Mouse (Mus musculus): ENCODE data around the gene Mcoln2.
"Not testable (repeated sequence)": the region's sequence is repeated elsewhere in the genome, so short reads cannot be mapped to it uniquely, and the experiment has no call there.

Gene Mcoln2

DNA sequence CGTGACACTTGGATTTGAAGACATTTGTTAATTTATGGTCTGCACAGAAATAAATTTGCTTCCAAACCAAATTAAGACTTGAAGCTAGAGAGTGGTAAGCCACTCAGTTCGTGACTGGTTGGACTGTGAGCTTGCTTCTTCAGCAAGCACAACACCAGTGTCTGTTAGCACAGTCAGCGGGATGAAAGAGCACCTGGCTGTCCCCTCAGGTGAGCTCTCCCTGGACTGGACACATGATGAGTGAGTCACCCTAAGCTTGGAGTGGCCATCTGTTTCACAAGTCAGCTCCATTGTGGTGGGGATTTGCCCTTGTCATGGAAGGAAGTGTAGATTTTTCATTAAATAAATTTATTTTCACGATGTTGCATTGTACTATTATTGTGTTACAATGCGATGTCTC, 45.5 kb downstream of the Mcoln2 start:
- no peak for DNase-seq

DNA sequence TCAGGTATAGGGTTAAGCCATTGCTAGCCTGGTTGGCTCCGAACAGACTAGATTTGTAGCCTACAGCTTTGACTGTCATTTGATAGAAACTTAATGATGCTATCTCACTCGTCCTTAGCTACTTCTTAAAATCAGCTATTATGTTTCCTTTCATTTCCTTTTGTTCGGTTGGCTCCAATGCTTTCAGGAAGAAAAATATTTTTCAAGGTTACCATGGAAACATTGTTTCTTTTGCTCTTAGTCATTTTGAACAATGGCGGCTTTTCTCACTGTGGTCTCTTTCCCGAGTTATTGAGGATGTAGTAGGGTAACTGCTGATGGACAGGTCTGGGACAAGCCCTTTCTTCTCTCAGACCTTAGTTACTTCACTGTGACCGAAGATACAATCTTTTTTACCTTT, 46.7 kb downstream of the Mcoln2 start:
- DNase-seq, result no peak

DNA sequence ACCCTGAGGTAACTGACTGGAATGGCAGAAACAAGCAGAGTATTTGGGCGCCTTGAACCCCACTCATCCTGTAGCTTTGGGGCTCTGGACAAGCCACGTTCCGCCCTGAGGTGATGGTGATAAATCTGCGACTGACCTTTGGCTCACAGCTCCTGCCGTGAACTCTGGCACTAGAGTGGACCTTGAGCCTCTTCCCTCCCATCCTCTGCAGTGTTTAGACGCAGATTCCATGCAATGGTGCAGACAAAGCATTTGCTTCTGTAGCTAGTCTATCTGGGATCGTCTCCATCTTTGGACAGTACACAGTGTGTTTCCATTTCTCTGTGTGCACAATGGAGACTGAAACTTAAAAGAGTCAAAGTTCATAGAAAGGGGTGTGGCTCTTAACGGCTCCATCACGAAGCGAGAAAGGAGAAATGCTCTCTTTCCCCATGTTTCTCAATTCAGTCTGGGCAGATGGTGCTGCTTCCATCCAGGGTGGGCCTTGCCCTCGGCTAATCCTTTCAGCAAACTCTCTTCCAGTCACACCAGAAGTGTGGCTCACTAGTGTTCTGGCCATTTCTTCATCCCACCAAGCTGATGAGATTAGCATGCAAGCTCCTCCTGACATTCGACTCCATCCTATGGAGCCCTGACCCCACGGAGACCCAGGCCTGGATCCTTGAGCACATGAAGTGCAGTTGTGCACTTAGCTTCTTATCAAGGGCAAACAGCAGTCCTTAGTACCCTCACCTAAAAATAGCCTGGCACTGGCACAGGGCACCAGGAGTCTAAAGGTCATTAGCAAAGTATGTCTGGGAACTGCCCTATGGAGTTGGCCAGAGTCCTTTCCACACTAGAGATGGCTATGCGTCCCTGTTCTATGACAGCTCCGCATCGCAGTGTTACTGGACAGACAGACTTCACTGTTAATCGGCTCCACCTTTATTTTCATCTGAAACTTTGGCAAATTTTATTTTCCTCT, 47.4 kb downstream of the Mcoln2 start:
- DNase-seq, result no peak

DNA sequence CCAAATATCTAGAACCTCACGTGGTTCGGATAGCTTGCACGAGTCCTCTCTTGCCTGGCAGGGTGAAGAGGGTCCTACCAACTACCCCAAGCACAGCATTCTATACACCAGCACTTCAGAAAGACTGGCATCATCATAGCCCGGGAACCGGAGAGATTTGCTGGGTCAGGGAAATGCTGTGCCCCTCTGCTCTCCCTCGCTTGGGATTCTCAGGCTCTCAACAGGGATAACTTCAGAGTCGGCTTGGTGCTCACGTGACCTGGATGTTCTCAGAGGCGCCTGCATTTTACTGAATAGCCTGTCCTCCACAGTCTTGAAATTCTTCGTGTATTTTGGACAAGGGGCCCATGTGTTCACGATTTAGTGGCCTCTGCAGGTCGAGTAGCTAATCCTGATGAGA, 48.2 kb downstream of the Mcoln2 start:
- DNase-seq, result no peak

DNA sequence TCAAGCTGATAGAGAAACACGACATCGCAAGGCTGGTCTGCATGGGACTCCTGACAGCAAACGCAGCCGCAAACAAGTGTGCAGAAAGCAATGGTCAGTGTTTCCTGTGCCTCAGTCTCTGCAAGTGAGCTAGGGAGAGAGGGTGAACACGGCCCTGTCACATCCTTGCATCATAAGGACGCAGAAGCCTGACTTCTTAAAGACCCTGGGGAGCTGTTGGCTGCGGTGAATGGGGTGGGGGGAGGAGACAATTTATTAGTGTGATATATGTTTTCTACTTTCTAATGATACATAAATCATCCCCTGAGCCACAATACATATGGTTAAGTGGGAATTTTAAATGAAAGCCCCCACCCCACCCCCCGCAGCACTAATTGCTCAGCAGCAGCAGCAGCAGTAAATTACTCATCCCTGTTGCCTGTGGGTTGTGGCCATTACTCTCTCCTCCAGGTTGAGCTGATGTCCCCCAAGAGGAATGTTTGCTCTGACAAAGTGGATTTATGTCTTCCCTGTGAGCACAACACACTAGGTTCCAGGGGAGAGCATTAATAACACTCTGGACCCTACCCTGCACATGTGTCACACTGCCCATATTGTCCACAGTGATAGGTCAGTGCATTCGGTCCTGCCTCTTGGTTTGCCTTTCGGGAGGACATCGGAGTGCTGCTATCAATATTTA, 49.3 kb downstream of the Mcoln2 start:
- DNase-seq, result no peak

DNA sequence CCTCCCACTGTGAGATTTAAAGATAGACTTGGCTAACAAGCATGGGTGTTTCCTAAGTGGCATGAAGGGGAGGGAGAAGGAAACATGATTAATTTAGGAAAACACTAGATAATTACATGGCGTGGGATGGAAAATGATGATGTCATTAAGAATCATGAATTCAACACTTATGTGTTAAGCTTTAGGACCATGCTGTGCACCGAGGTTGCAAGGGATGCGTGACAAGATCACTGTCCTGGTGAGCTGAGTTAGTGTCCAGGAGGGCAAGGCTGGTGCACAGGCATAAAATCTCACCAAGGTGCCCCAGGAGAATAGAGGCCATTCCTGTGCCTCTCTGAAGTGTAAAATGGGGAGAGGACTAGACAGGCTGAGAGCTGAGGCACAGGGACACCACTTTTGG, 49.9 kb downstream of the Mcoln2 start:
- DNase-seq, result no peak

DNA sequence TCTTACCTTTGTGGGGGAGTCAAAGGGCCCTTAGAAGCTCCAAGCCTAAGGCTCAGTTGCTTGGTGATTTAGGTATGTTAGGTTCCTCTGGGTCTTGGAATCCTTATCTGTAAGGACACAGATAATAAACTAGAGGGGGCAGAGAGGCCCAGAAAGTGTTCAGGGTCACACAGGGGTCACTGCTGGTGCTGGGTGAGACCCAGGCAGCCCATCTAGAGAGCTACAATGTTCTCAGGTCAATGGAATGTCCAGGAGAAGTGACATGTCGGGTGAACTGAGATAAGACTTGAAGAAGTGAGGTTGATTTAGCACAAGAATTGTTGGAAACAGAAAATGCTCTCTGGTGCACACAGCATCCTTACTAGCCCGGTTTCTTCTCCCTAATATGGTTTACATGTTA, 54.7 kb downstream of the Mcoln2 start:
- DNase-seq, result no peak

DNA sequence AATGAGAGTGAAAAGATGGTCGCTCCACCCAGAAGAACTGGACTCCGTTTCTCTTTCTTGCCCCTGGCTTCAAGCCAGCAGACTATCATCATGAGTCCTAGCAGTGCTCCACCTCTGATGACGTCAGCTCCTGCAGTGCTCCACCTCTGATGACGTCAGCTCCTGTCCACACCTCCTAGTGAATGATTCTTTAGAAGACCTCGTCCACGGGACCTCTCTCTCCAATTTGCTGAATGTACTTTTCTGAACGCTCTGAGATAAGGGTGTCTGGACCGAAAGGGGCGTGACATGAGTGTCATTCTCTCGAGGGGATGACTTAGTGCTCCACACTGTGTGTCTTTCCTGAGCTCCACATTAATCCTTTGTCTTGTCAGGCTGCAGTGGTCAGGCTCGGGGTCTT, 55.7 kb downstream of the Mcoln2 start:
- DNase-seq, result no peak

DNA sequence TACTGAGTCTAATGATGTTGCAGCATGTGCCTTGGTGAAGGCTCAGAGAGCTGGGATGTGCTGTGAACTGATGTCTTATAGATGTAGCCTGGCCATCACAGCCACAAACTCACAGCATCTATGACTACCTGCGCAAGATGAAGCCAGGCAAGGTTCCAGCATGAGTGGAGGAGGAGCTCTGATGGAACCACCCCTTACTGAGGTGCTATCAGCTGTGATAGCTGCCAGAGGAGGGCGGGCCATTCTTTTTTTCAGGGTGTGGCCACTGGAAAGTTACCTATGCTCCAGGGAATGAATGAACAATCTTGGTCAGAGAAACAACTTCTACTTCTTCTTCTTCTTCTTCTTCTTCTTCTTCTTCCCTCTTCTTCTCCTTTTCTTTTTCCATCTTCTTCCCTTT, 57.0 kb downstream of the Mcoln2 start:
- no peak for DNase-seq

DNA sequence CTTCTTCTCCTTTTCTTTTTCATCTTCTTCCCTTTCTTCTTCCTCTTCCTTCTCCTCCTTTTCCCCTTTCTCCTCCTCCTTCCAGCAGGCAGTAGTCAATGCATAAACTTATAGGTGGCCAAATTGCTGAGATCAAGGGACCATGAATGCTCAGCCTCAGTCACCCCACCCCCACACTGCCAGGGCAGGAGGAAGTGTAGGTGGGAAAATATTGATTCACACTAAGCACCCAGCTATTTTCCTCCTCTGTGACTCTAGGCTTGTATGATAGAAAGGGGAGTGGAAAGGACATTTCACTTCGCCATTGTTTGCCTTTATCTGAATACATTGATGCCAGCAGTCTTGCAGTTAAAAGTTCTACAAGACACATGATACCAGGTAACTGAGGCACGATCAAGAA, 57.8 kb downstream of the Mcoln2 start:
- DNase-seq, result no peak

DNA sequence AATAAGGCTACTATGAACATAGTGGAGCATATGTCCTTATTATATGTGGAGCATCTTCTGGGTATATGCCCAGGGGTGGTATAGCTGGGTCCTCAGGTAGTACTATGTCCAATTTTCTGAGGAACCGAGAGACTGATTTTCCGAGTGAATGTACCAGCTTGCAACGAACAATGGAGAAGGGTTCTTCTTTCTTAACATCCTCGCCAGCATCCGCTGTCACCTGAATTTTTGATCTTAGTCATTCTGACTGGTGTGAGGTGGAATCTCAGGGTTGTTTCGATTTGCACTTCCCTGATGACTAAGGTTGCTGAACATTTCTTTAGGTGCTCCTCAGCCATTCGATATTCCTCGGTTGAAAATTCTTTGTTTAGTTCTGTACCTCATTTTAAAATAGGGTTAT, 60.1 kb downstream of the Mcoln2 start:
- DNase-seq, result not testable (repeated sequence)

DNA sequence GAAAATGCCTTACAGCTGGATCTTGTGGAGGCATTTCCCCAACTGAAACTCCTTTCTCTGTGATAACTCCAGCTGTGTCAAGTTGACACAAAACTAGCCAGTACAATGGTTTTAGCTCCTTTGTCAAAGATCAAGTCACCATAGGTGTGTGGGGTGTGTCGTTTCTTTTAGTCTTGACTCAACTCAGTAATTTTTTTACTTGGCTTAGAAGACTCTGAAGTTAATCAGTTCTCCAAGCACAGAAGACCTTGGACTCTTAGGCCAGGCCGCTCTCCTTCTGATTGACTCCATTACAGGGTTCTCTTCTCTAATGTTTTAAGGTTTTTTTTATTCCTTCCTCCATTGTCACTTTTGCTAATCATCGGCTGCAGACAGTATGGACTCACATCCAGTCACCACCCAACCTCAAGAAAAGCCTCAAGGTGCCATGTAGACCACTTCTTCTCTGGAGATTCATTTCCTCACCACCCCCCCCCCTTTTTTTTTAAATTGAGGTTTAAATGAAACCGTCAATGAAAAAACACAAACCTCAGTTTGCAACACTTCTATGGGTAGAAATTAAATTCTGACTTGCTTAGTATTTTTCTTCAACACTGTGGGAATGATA, 61.6 kb downstream of the Mcoln2 start:
- no peak for DNase-seq

DNA sequence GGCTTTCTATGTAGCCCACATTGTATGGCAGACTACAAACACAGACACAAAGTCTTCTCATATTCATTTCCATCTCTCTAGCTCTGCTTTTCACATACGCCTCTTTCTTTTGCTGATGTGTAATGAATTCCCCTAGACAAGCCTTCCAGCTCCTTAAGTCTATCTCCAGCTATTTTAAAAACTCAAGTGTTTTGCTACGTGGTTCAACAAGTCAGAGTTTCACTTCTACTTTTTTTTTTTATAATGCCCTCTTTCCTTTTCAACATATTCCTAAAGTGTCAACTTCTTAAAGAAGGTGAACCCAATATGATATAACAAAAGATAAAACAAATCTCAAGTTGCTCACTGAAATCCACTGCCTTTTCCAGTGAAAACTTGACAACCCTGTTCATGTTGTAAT, 62.3 kb downstream of the Mcoln2 start:
- no peak for DNase-seq

DNA sequence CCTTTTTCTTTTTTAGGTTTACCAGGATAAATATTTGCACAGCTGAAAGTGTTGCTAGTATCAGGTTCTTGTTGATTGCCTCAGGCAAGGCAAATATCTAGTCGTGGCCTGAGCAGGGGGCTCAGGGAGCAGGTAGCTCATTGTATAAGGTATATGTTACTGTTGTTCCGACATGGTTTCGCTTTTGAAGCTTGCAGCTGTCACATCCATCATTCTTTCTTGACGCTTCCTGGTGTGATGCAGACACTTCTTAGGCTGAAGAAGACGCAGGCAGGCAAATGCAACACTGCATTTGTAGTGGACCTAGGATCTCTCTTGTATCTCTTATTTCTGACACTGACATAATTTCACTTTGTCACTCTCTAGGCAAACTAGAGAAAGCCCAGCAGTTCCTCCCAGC, 63.7 kb downstream of the Mcoln2 start:
- DNase-seq, result no peak

DNA sequence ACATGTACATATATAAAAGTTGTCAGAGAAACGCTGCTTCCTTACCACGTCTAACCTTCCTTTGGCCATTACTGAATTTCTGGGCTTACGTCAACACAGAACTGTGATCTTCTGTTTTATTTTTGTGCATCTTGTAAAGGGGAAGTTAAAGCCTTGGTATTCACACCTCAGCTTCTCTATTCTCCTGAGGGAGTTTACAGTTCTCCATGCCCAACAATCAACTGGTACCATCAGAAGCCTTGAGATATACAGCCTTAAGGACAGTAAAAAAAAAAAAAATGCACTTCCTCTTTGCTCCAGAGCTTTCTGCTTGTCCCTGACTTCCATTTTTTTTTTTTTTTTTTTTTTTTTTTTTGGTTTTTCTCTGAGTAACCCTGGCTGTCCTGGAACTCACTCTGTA, 66.9 kb downstream of the Mcoln2 start:
- no peak for DNase-seq

DNA sequence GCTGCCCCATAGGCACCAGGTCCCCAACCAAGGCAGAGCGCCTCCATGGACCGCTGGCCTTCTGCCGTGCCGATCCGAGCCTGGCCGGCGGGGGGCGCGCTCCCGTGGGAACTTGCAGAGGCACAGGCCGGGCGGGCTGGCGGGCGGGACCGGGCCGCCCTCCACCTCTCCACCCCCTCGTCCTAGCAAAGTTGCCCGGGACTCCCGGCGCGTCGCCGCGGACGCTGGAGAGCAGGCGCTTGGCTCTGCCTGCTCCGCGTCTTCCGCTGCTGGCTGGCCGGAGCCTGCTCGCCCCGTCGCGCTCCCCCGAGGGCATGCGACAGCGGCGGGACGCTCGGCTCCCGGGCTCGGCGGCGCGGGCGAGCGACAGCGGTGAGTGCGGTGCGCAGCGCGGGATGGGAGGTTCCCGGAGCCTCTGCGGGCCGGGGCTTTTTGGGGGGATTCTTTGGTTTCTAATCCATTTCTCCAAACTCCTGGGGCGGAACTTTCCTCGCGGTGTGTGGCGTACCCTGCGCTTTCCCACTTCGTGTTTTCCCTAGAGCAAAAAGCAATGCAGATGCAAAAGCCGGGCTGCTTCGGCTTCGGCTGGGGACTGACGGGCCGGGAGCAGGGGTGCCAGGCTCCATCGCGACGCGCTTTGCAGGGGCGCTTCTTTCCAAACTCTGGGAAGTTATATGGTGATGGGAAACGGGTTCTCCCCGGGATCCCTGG, 71.3 kb downstream of the Mcoln2 start, which contains the start of gene Lpar3:
TSS of gene Lpar3 (plus strand) at position 188 of the 711 bp plus-strand sequence.
- peak; percentile 60 for DNase-seq

DNA sequence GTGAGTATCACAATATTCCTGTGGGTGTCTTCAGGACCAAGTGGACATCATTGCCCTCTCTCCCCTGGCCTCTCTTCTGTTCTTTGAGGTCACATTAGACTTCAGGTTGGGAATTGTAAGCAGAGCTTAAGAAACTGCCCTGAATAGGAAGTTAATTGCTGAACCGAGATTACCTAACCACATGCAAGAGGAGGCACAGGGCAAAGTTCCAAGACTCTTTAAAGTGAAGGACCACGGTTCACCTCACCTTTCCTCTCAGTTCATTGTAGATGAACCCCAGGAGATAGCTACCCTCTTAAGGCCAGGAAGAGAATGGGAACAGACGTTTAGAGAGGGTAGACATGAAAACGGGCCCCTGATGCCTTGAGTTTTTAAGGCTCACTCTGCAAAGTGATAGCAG, 74.6 kb downstream of the Mcoln2 start:
- DNase-seq, result no peak

DNA sequence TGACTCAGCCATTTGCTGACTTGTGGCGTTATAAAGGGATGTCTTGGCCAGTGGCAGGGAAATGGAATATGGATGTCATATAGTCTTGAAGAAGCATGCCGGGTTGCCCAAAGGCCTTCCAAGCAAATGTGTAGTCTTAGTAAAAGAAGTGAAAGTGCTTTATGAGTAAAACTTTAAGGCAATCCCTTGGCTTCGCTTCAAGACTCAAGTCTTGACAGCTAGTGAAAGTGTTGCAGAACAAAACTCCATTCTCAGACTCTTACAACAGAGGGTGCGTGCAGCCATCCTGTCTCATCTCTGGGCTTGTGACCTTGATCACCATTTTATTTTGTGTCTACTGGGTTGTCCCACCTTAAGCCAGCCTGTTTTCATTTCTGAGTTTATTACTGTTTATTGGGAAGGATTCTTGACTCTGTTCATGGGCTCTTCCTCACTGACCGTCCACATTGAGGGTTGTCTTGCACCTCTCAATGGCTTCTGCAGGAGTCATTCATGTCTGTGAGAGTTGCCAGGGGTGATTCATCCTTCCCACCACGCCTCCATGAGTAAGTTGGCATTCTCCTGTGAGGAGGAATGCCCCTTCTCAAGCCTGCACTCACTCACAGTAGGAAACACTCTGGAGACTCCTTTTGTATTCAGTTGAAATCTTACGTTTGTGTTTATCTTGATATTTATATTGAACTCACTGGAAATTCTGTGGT, 75.6 kb downstream of the Mcoln2 start:
- DNase-seq, result no peak

DNA sequence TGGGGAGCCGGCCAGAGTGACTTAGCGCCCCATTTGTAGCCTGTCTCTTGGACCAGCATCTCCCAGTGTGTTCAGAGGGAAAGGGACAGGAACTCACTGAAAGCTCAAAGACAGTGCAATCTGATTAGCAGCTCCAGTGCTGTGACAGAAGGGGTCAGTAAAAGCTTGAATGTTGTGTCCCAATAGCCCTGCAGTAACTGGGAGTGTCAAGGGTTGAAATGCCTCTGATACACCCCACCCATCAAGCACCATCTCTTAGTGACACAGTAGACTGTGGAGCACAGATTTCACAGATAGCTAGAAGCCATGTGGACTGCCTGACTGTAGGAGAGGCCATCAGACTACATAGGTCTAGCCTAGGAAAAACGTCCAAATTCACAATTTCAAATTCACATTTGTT, 77.8 kb downstream of the Mcoln2 start:
- DNase-seq, result no peak

DNA sequence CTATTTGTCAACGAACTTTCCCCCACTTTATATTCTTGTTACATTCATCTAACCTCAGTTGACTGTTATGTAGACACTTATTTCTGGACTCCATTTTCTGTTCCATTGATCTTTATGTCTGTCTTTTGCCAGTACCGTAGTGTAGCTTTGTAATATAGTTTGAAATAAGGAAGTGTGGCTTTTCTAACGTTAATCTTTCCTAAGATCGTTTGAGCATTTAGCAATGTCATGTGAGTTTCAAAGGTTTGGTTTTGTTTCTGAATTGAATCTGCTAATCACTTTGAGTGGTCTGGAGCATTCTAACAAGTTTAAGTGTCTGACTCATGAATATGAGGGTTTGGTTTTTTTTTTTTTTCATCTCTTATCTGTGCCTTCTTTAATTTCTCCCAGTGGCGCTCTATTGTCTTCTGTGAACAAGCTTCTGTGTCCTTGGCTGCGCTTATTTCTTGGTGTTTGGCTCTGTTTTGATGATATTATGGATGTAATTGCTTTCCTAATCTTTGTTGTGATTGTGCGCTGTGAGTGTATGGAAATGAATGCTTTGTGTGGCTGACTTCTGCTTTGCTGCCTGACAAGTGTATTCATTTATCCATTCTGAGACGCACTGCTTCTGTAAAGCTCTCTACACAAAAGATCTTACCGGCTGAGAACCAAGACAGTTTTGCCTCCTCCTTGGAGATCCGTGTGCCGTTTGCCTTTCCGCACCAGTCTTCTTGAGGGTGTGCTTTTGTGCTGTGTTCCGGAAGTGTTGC, 79.1 kb downstream of the Mcoln2 start:
- DNase-seq, result no peak

DNA sequence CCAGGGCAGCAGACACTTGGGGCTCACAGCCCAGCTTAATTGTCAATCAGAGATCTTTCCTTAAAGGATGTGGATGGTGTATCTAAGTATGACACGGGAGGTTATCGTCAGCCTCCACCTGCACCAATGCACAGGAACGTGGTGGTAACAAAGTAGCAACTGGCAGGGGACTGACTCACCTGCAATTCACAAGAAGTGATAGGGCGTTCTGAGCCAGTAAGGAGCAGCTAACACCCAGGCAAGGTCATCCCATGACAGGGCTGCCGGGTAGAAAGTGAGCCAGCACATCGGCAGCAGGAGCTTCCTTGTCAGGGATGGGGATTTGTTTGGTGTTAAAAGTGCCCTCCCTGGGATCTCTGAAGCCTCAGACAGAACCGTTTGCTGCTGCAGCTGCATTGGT, 83.1 kb downstream of the Mcoln2 start:
- DNase-seq, result no peak

DNA sequence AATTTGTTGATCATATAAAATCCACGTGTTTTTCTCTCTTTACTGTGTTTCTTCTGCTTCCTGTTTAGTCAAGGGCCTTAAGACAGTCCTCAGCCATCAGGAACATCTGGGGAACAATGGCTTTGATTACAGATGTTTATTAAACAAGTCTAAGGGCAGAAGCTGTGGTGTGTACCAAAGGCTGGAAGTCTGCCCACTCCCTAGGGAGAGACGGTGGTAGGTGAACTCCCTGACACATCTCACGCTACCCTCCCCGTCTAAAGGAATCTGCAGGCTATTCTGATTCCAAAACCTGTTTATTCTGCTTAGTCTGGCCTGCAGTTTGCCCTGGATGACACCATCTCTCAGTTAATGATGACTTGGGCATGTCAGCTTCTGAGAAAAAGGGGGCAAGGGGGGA, 84.1 kb downstream of the Mcoln2 start:
- DNase-seq, result no peak
